Mouse (Mus musculus) C2C12 (cell line): ENCODE results near the gene Ddah2.

Source experiments
- CTCF ChIP-seq: IDR thresholded peaks from one replicate; pipeline ENCODE4 v1.5.1; 2011; ENCODE audit not compliant: control insufficient read depth, insufficient read depth, insufficient read length
- FOSL1 ChIP-seq: IDR thresholded peaks from one replicate; pipeline ENCODE4 v1.8.0; 2011; ENCODE audit warnings: mild to moderate bottlenecking, low read length; ENCODE audit not compliant: poor library complexity, insufficient read depth, severe bottlenecking
- MAX ChIP-seq: IDR thresholded peaks from one replicate; pipeline ENCODE4 v1.6.1; 2011; ENCODE audit warnings: mild to moderate bottlenecking, control low read depth
- MYOD1 ChIP-seq: IDR thresholded peaks from one replicate; pipeline ENCODE4 v1.6.1; 2011; ENCODE audit warnings: low read depth; ENCODE audit not compliant: control insufficient read depth, insufficient read length
- MYOG ChIP-seq: IDR thresholded peaks from one replicate; pipeline ENCODE4 v1.6.1; 2011; ENCODE audit not compliant: control insufficient read depth, insufficient read length; ENCODE audit errors: extremely low read depth
- USF1 ChIP-seq: IDR thresholded peaks from one replicate; pipeline ENCODE4 v1.6.1; 2011; ENCODE audit warnings: low read depth, mild to moderate bottlenecking, control low read depth, moderate library complexity

- TF ChIP-seq CTCF (no peak), MAX (no peak), MYOD1 (no peak), MYOG (no peak), USF1 (no peak), FOSL1 (no peak)
Measured at GRCm38 (mm10) chr17:35050126-35050750, 8.6 kb upstream of the Ddah2 start.
